ENCODE assay signal across 9 mouse cellular contexts in genomic region chr17:45747858-45748785, GRCm38 (mm10). TPM values are rescaled to one million over a fixed set of nuclear protein-coding genes. Genes with fewer than 3 reads are reported as not detected.
DNase-seq lines count a peak whose midpoint lies in the region; ATAC-seq and TF ChIP-seq lines count a peak whose summit lies in the region.
"Had no signal": no experiment of that assay in that cellular context is flagged by ENCODE, and none has a peak within 500 bp of the region (broad histone marks: within the 10 kb centered on the region; RNA-seq: fewer than 3 reads in every experiment).

No protein-coding gene starts in this region.

- H3K4me1 ChIP-seq in lung, embryonic 14.5 days (ENCODE audit: insufficient read depth): no peaks in the 10 kb centered on the region
- peaks cover 35% of the 10 kb centered on the region for H3K4me1 ChIP-seq in heart, embryonic 13.5 days
- H3K4me1 ChIP-seq in liver, embryonic 12.5 days: peaks cover 75% of the 10 kb centered on the region
- peaks cover 12% of the 10 kb centered on the region for H3K4me1 ChIP-seq in testis, adult 2 months (ENCODE audit: control insufficient read depth, insufficient read depth, low read length)

- TF ChIP-seq POLR2A in testis, adult 2 months (IDR thresholded peaks at IDR 0.05; ENCODE audit: control insufficient read depth, low read depth, low read length): no peak

- H3K9me3 ChIP-seq in lung, embryonic 14.5 days (ENCODE audit: low read depth, low read length): no peaks in the 10 kb centered on the region
- H3K9me3 ChIP-seq in heart, embryonic 13.5 days: no peaks in the 10 kb centered on the region
- no peaks in the 10 kb centered on the region for H3K9me3 ChIP-seq in liver, embryonic 12.5 days (replicated peaks)
- H3K9me3 ChIP-seq: limb, embryonic 15.5 days had no signal

- no peak for ATAC-seq in lung, embryonic 14.5 days (ENCODE audit: insufficient read depth)
- no peak for ATAC-seq in heart, embryonic 13.5 days (ENCODE audit: extremely low read depth, insufficient number of reproducible peaks, low FRiP score, low TSS enrichment)
- peak; percentile 82 for ATAC-seq in liver, embryonic 12.5 days

- H3K4me2 ChIP-seq in lung, embryonic 14.5 days: no peak overlapping the region
- 0 out of 2 replicates have a peak overlapping the region, but pooled peaks have one; percentile 13 for H3K4me2 ChIP-seq in heart, embryonic 13.5 days
- H3K4me2 ChIP-seq in liver, embryonic 12.5 days: peak overlapping the region; percentile 62
- H3K4me2 ChIP-seq: limb, embryonic 15.5 days had no signal

- H3K27me3 ChIP-seq in lung, embryonic 14.5 days (ENCODE audit: insufficient read depth, low read length): no peaks in the 10 kb centered on the region
- H3K27me3 ChIP-seq in heart, embryonic 13.5 days (replicated peaks): peaks cover 10% of the 10 kb centered on the region; the same call in 1 of the 2 replicates
- peaks cover 6% of the 10 kb centered on the region; the same call in 1 of the 2 replicates for H3K27me3 ChIP-seq in liver, embryonic 12.5 days (replicated peaks)
- no peaks in the 10 kb centered on the region for H3K27me3 ChIP-seq in testis, adult 2 months (ENCODE audit: control insufficient read depth, insufficient read depth, low read length)
- H3K27me3 ChIP-seq: limb, embryonic 15.5 days had no signal

- no peak overlapping the region for H3K4me3 ChIP-seq in lung, embryonic 14.5 days (ENCODE audit: low read depth, low read length)
- H3K4me3 ChIP-seq in heart, embryonic 13.5 days: no peak overlapping the region
- peak overlapping the region; percentile 27; the same call in 1 of the 2 replicates for H3K4me3 ChIP-seq in liver, embryonic 12.5 days
- peak overlapping the region; percentile 78 for H3K4me3 ChIP-seq in testis, adult 2 months (ENCODE audit: control insufficient read depth, low read depth, low read length)
- H3K4me3 ChIP-seq: limb, embryonic 15.5 days had no signal

- DNase-seq in lung, embryonic 14.5 days: peak; percentile 40
- no peak for DNase-seq in lung, postnatal 25 days (ENCODE audit: low spot score)
- DNase-seq in adrenal gland, adult 18-20 months (ENCODE audit: low spot score in 2 of 2): peak; percentile 66 to 71
- peak; percentile 53 for DNase-seq in embryo, embryonic 11 days
- no peak for DNase-seq in urinary bladder, adult 2 months (ENCODE audit: low spot score)

- H3K9ac ChIP-seq in lung, embryonic 14.5 days: no peak overlapping the region
- peak overlapping the region; percentile 34; the same call in 1 of the 2 replicates for H3K9ac ChIP-seq in heart, embryonic 13.5 days
- peak overlapping the region; percentile 59 for H3K9ac ChIP-seq in liver, embryonic 12.5 days
- H3K9ac ChIP-seq: limb, embryonic 15.5 days had no signal

- H3K27ac ChIP-seq in lung, embryonic 14.5 days (ENCODE audit: low read depth): no peak overlapping the region
- peak overlapping the region; percentile 72 for H3K27ac ChIP-seq in heart, embryonic 13.5 days (replicated peaks)
- peak overlapping the region; percentile 90 for H3K27ac ChIP-seq in liver, embryonic 12.5 days
- H3K27ac ChIP-seq in testis, adult 2 months (ENCODE audit: control insufficient read depth, insufficient read depth, low read depth, low read length): peak overlapping the region; percentile 33; the same call in 1 of the 2 replicates
- H3K27ac ChIP-seq: limb, embryonic 15.5 days had no signal

- TF ChIP-seq CTCF in lung, embryonic 14.5 days (IDR thresholded peaks at IDR 0.05; ENCODE audit: low read depth): peak; percentile 75
- TF ChIP-seq CTCF in testis, adult 2 months (IDR thresholded peaks at IDR 0.05; ENCODE audit: control insufficient read depth, insufficient read depth, insufficient replicate concordance, low read depth, low read length): peak; percentile 92

- no peaks in the 10 kb centered on the region for H3K36me3 ChIP-seq in lung, embryonic 14.5 days (ENCODE audit: insufficient read depth)
- H3K36me3 ChIP-seq in heart, embryonic 13.5 days: no peaks in the 10 kb centered on the region
- no peaks in the 10 kb centered on the region for H3K36me3 ChIP-seq in liver, embryonic 12.5 days
- no peaks in the 10 kb centered on the region for H3K36me3 ChIP-seq in testis, adult 2 months (ENCODE audit: control insufficient read depth, insufficient read depth, low read length)
- H3K36me3 ChIP-seq: limb, embryonic 15.5 days had no signal

- WGBS in lung, embryonic 14.5 days: 62% methylated on average over 16 of the region's 16 CpGs
- WGBS in heart, embryonic 13.5 days: 48% methylated on average over 16 of the region's 16 CpGs
- WGBS in liver, embryonic 12.5 days (ENCODE audit: insufficient replicate concordance): 37% methylated on average over 16 of the region's 16 CpGs

RNA-seq across cellular contexts. Expression of gene 1600014C23Rik, which starts 14.5 kb away (rescaled TPM):
- polyA plus RNA-seq in lung, embryonic 14.5 days (2014; fragmentation: Nextera tagmentation; extraction: Ambion mirVana): not detected in 2 replicates
- total RNA-seq in adrenal gland, adult 18-20 months (2021): not detected
- polyA plus RNA-seq in heart, embryonic 13.5 days (2015; fragmentation: Nextera tagmentation; extraction: Ambion mirVana): 0.64 and 0.84 TPM in 2 replicates
- not detected in 2 replicates for polyA plus RNA-seq in liver, embryonic 12.5 days (2016; fragmentation: Nextera tagmentation; extraction: Ambion mirVana)
- polyA plus RNA-seq in testis, adult 2 months (2012; rRNA removed): 0.36 and 0.79 TPM in 2 replicates
- polyA plus RNA-seq in urinary bladder, adult 2 months (2012; rRNA removed): not detected in 2 replicates
- polyA plus RNA-seq: limb, embryonic 15.5 days had no signal

Comparison
In these comparisons a context has a peak if more than half of its experiments do, and no peak if none do; other contexts are left out.
1. DNase-seq: peak in lung, embryonic 14.5 days (single experiment), adrenal gland, adult 18-20 months (2 of 2) and embryo, embryonic 11 days (single experiment); none in lung, postnatal 25 days (single experiment) and urinary bladder, adult 2 months (single experiment).
2. H3K4me3 ChIP-seq: peak in liver, embryonic 12.5 days (single experiment) and testis, adult 2 months (single experiment); none in lung, embryonic 14.5 days (single experiment) and heart, embryonic 13.5 days (single experiment).